Mouse (Mus musculus) brown adipose tissue, adult 24 weeks (tissue): ENCODE measurements around the gene Dnajb3. TPM values are rescaled to one million over a fixed set of nuclear protein-coding genes. Genes with fewer than 3 reads are reported as not detected.
A peak's percentile ranks its signal among the peaks of the same experiment; 100 is the strongest.

Experiments used
- H3K27ac ChIP-seq: fragments of 200-500 bp; replicated peaks from 2 replicates; pipeline ENCODE4 v1.5.1; 2012; ENCODE audit warnings: low read depth, mild to moderate bottlenecking, low read length
- H3K4me1 ChIP-seq: fragments of 200-500 bp; 2 replicates; pipeline ENCODE4 v1.6.1; 2012; ENCODE audit warnings: low read length, mixed read lengths; ENCODE audit not compliant: control insufficient read depth, insufficient read depth, insufficient read length
- H3K4me3 ChIP-seq: fragments of 200-500 bp; 2 replicates; pipeline ENCODE4 v1.5.1; 2012; ENCODE audit warnings: low read depth, mild to moderate bottlenecking, low read length, moderate library complexity; ENCODE audit not compliant: insufficient read depth
- polyA plus RNA-seq: library from polyadenylated mRNA; stranded (reverse); fragments of >200 nt; gene quantifications from 2 replicates; pipeline ENCODE4 v1.2.4, GENCODE M21; 2012; ENCODE audit not compliant: missing spikeins, insufficient read depth, insufficient read length

Dnajb3 gene
- 4.3 and 5.0 TPM in 2 replicates for polyA plus RNA-seq

DNA sequence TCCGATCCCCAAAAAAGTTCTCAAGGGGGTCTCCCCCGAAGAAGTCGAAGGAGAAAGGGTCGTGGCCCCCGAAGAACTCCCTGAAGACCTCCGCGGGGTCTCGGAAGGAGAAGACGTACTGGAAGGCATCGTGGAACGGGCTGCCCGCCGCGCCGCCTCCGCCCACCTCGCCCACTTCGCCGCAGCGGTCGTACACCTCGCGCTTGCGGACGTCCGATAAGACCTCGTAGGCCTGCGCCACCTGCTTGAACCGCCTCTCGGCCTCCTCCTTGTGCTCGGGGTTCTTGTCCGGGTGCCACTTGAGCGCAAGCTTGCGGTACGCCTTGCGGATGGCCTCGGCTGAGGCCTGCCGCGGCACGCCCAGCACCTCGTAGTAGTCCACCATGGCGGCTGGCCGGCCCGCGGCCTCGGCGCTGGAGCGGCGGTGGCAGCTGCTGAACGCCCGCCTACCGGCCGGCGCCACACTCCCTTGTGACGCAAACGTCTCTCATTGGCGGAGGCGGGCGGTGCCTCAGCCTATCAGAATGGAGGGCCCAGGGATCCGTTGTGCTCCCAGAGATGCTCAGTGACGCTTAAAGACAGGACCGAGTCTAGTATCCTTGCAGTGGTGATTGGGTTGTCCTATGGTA is at the start of gene Dnajb3:
Dnajb3 (minus strand) TSS at position 489 of the 629 bp plus-strand sequence.
- no peaks in the 10 kb centered on the region for H3K4me1 ChIP-seq
- H3K4me3 ChIP-seq, result peak within 1 kb of the TSS; percentile 71
- no peak within 1 kb of the TSS for H3K27ac ChIP-seq

DNA sequence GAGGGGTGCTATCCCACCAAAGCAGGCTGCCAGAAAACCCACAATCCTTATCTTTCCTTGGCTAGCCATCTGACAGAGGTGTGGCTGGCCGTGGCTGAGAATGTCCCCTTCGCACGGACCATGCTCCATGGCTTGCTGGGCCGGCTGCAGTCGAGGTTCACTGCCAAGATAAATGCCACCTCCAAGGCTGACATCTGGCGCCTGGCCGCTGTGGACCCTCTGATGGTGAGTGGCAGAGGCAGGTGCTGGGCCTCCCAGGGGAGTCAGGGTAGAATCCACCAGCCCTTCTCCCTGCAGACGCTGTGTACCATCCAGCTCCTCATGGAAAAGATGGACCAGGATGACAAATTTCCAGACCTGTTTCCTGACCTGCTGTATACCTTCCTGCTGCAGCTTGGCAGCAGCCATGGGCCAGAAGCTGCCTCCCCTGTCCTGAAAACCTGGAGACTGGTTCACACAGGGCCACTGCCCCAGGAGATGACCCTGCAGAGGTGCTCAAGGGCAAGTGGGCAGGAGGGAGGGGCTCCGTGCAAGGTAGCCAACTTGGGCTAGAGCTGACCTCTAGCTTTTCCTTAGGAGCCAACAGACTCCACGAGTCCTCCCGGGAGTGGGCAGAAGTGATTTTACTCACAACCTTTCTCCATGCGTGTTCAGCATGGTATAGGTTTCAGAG is 49.3 kb upstream of the Dnajb3 start:
- H3K27ac ChIP-seq, result no peak overlapping the region
- no peak overlapping the region for H3K4me3 ChIP-seq
- no peaks in the 10 kb centered on the region for H3K4me1 ChIP-seq

DNA sequence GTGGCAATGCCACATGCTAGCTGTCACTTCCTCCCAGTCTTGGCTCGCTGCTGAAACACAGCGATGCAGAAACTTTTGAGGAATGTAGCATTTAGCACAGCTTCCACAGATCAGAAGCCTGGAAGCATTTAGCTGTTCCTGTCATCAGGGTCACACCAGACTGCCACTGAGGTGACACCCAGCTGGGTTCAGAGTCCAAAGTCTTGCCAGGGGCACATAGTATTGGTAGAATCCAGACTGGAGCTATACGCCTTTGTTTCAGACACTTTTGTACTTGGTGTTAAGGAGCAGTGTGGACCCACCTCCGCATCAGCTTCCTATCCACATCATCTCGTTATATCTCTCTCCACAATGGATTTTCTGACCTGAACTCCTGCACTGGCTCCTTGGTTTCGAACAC is 48.0 kb upstream of the Dnajb3 start:
- Histone ChIP-seq H3K4me1 (no peaks in the 10 kb centered on the region), H3K27ac (no peak overlapping the region), H3K4me3 (no peak overlapping the region)

DNA sequence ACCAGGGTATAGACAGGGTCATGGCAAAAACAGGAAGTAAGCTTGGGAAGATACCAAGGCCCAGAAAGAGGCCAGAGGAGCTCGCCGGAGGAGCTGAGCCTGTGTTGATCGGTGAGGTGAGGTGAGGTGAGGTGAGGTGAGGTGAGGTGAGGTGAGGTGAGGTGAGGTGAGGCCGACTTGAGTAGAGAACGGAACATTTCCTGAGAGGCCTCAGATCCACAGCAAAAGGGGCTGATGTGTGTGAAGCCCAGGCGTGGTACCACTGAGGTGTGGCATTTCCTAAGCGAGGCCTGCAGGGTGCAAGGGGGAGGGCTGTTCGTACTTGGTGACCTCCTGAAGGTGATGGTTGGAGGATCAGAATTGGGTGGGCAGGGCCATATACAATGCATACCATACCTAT is 47.5 kb upstream of the Dnajb3 start:
- Histone ChIP-seq H3K4me1 (no peaks in the 10 kb centered on the region), H3K4me3 (no peak overlapping the region), H3K27ac (no peak overlapping the region)

DNA sequence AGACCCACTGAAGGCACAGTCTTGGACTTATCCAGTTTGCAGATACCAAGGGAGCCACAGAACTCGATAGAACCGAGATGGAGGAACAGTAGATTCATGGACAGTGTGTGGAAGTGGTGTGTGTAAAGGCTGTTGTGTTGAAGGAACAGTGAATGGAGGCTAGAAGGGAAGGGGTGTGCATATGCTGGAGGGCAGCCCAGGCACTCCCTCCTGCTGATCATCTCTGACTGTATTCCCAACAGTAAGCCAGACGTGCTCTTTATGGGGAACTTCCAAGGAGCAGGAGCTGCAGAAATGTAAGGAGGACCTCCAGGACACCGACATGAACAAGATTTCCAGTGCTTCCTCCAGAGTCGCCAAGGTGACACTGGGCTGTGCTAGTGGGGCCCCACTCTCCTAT is 44.4 kb upstream of the Dnajb3 start:
- H3K27ac ChIP-seq, result no peak overlapping the region
- no peak overlapping the region for H3K4me3 ChIP-seq
- H3K4me1 ChIP-seq, result no peaks in the 10 kb centered on the region

DNA sequence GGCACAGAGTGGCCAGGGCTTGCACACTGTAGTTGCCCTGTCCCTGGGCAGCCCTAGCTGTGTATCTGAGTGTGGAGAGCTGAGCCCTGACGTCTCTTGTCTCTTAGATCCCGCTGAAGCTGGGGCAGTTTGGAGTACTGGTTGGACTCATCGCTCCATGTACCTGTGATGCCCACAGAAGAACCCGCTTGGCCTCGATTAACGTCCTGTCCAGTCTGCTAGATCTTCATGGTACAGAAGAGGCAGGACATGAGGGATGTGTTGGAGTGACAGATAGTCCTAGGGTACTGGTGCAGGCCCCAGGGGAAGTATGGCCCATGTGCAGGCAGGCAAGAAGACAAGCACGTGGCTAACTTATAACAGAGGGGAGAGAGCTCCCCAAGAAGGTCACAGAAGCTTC is 44.0 kb upstream of the Dnajb3 start:
- no peak overlapping the region for H3K4me3 ChIP-seq
- H3K27ac ChIP-seq, result no peak overlapping the region
- no peaks in the 10 kb centered on the region for H3K4me1 ChIP-seq

DNA sequence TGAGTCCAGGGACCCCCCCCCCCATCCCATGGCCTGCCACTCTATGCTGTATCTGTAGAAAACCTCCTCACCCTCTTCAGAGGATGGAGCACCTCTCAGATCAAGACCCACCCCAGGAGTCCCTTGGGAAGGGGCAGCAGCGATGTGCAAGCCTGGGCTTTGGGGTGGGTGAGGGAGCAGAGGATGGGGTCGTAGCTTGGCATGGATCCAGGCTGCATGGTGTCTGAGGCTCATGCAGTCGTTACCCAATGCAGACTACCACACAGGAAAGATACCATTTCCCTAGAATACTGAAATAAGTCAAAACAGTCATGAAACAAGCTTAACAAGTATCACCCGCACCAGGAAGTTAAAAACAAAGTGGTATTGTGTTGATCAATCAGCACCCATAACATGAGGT is 43.1 kb upstream of the Dnajb3 start:
- no peak overlapping the region for H3K4me3 ChIP-seq

DNA sequence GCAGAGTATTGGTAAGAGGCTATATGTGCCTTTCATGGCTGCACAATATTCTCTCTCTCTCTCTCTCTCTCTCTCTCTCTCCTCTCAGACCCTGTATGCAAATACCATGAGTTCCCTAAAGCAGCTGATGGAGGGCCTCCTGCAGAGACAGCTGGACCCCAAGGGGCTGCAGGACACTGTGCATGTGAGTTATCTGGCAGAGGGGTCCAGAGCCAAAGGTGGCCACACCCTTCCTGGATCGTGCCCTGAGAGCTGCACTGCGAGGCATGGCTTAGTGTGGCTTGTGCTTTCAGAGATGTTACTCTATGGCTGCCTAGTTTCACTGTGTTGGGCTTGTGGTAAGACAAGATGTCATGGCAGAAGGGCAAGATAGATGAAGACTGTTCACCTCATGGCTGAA is 42.1 kb upstream of the Dnajb3 start:
- Histone ChIP-seq H3K27ac (no peak overlapping the region), H3K4me1 (no peaks in the 10 kb centered on the region), H3K4me3 (no peak overlapping the region)

More for the DNA sequence above, 43.1 kb upstream of the Dnajb3 start:
- H3K4me1 ChIP-seq, result no peaks in the 10 kb centered on the region
- H3K27ac ChIP-seq, result no peak overlapping the region

DNA sequence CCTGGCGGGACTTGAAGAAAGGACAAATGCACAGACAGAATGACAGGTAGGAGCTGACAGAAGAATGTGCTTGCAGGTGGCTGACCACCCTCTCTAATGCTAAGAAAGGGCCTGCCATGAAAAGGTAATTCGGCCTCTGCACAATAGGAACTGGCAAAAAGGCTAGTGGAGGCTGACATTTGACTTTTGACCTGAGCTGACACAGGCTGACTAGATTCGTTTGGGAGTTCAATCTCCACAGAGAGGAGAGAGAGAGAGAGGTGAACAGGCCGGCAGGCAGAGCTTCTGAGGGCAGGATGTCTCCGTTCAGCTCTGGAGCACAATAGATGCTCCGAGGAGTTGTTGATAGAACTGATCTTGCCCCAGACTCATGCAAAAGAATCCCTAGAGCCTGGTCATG is 40.8 kb upstream of the Dnajb3 start:
- Histone ChIP-seq H3K4me1 (no peaks in the 10 kb centered on the region), H3K4me3 (no peak overlapping the region), H3K27ac (no peak overlapping the region)

DNA sequence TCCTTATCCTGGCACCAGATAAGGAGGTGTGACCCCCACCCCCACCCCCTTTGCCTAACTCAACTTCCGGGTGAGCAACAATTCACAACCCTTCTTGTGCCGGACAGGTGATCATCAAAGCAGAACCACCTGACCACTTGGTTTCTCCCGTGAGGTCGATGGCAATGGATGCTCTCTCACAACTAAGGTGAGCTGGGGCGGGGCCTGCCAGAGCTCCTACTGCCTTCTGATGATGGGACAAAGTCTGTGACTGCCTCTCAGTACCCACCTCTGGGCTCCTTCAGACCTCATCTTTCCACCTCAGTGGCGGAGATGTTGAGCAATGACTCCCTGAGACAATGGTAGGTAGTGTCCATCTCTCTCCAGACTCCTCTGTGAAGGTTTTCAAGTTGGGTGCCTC is 40.3 kb upstream of the Dnajb3 start:
- no peak overlapping the region for H3K27ac ChIP-seq
- no peaks in the 10 kb centered on the region for H3K4me1 ChIP-seq
- no peak overlapping the region for H3K4me3 ChIP-seq

DNA sequence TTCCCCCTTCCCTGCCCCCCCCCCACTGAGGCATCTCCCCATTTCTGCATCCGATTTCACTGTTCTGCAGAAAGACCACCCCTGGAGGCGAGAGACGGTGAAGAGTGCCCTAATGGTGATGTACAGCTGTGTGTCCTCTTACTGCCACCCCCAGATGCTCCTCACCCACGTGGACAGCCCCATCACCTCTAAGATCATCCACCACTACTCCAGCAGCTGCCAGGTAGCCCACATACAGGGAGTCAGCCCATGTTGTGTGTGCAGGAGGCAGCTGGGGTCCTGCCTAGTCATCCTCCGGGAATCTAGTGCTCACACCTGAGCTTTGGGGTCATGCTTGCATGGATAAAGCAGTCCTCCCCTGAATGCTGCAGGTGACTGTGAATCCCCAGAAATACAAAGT is 38.3 kb upstream of the Dnajb3 start:
- Histone ChIP-seq H3K4me3 (no peak overlapping the region), H3K27ac (no peak overlapping the region), H3K4me1 (no peaks in the 10 kb centered on the region)

DNA sequence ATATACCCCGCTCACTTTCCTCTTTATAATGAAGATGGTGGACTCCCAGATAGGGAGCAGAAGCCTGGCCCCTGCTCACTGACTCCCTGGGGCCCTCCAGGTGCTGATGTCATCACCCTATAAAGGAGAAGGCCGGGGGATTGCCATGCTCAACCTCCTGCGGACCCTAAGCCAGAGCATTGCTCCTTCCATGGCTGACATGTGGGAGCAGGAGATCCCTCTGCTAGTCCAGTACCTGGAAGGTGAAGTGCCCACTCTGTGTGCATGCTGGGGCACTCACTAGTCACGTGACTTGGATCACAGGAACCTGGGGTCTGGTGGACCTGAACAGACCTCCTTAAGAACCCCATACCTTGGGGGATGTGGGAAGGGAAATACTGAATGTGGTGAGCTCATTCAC is 35.0 kb upstream of the Dnajb3 start:
- Histone ChIP-seq H3K4me3 (no peak overlapping the region), H3K27ac (no peak overlapping the region), H3K4me1 (no peaks in the 10 kb centered on the region)

DNA sequence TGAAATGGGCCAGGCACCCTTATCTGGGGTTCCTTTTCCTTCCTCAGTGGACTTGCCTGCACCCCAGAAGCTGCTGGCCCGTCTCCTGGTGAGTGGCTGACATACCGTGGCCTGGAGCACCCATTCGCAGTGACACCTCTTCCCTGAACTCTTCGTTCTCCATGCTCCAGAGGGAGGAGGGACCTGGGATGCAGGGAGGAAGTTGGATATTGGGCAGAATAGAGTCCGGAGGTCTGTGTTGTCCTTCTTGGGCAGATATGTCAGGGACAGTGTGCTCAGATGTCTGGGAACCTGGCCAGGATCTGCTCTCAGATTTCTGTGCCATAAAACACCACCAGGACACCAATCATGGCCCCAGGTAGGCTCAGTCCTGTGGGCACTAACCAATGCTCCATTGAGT is 34.5 kb upstream of the Dnajb3 start:
- Histone ChIP-seq H3K27ac (no peak overlapping the region), H3K4me1 (no peaks in the 10 kb centered on the region), H3K4me3 (no peak overlapping the region)

DNA sequence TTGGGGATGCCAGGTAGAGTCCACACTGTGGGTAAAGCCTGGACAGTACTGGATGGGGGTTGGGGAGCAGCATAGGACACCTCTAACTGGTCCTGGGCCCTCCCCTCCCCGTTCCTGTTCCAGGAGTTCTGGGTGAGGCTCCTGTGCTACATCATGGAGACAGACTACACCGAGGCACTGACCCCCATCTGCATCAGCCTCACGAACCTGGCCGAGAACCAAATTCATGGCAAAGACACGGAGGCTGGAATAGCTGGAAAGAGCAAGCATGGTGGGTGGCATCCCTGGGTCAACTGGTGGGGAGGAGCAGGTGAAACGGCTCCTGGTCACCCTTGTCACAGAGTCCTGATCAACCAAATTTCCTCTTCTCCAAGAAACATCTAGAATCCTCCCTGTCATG is 33.2 kb upstream of the Dnajb3 start:
- Histone ChIP-seq H3K4me3 (no peak overlapping the region), H3K4me1 (no peaks in the 10 kb centered on the region), H3K27ac (no peak overlapping the region)

DNA sequence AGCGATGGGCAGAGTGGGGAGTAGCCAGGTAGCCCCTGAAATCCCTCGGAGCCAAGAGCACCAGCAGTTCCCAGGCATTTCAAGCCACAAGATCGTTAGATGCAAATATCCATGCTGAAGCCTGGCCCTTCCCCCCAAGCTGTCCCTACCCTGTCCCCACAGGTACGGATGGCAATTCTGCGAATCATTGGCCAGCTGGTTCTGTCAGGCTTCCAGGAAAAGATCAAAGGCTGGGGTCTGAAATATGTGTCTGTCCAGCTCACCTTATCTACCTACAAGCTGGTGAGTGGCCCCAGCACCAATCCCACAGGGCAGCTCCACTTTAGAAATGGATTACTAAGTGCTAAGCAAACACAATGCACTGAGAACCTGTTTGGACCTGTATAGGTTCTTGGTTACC is 31.7 kb upstream of the Dnajb3 start:
- Histone ChIP-seq H3K4me1 (no peaks in the 10 kb centered on the region), H3K27ac (no peak overlapping the region), H3K4me3 (no peak overlapping the region)

DNA sequence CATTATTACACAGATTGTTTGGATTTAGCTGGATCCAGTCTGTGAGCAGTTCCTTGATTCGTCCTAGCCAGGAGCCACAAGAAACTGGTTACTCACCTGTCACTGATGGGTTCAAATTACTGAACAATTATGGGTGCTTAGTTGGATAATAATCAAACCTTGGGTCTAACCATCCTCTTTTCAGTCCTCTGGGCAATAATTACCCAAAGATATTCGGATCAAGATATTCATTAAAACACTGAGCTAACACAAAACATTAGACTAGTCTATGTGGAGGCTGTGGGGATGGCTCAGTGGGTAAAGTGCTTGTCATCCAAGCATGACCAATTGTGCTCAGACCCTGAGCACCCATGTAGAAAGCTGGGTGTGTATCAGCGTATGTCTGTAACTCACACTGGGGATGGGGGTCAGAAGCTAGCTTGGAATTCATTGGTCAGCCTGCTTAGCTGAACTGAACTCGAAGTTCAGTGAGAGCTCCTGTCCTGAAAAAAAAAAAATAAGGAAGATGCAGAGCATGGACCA is 30.4 kb upstream of the Dnajb3 start:
- Histone ChIP-seq H3K27ac (no peak overlapping the region), H3K4me1 (no peaks in the 10 kb centered on the region)

More for the DNA sequence above, 30.4 kb upstream of the Dnajb3 start:
- no peak overlapping the region for H3K4me3 ChIP-seq
